ENCODE assay signal across 8 mouse cellular contexts in genomic region chr17:49539204-49539603, GRCm38 (mm10). TPM values are rescaled to one million over a fixed set of nuclear protein-coding genes. Genes with fewer than 3 reads are reported as not detected.
DNase-seq lines count a peak whose midpoint lies in the region.
"Had no signal": no experiment of that assay in that cellular context is flagged by ENCODE, and none has a peak within 500 bp of the region (broad histone marks: within the 10 kb centered on the region; RNA-seq: fewer than 3 reads in every experiment).

No protein-coding gene starts in this region.

- peaks cover 53% of the 10 kb centered on the region for H3K4me1 ChIP-seq in hindbrain, embryonic 10.5 days (replicated peaks)
- H3K4me1 ChIP-seq: liver, embryonic 15.5 days had no signal

- WGBS in hindbrain, embryonic 10.5 days = 36% methylated on average over 8 of the region's 8 CpGs

- H3K27ac ChIP-seq in hindbrain, embryonic 10.5 days = peak overlapping the region; percentile 77
- H3K27ac ChIP-seq: liver, embryonic 15.5 days had no signal

- no peak overlapping the region for H3K4me3 ChIP-seq in hindbrain, embryonic 10.5 days
- H3K4me3 ChIP-seq: liver, embryonic 15.5 days had no signal

- H3K9me3 ChIP-seq in hindbrain, embryonic 10.5 days = no peaks in the 10 kb centered on the region
- H3K9me3 ChIP-seq: liver, embryonic 15.5 days had no signal

- DNase-seq in NIH3T3 (ENCODE audit: low read depth) = peak; percentile 92
- DNase-seq in embryo, embryonic 10.5 days (ENCODE audit: low spot score) = peak; percentile 84
- DNase-seq in hindbrain, embryonic 10.5 days (ENCODE audit: low spot score) = peak; percentile 75
- peak; percentile 75 for DNase-seq in layer of hippocampus, adult 9-11 months
- DNase-seq in mesoderm, embryonic 11.5 days (ENCODE audit: low read depth, low spot score) = peak; percentile 84
- DNase-seq in yolk sac, embryonic 10.5 days (ENCODE audit: low spot score) = peak; percentile 35
- DNase-seq in spleen, postnatal 4 days (ENCODE audit: low spot score in 2 of 2) = no peak

- H3K36me3 ChIP-seq in hindbrain, embryonic 10.5 days = no peaks in the 10 kb centered on the region
- H3K36me3 ChIP-seq: liver, embryonic 15.5 days had no signal

- no peaks in the 10 kb centered on the region for H3K27me3 ChIP-seq in hindbrain, embryonic 10.5 days (ENCODE audit: insufficient read depth, poor library complexity, severe bottlenecking)
- H3K27me3 ChIP-seq: liver, embryonic 15.5 days had no signal

RNA-seq across cellular contexts. Expression of gene Daam2, which starts 24.9 kb away (rescaled TPM):
- 2.2 and 2.6 TPM in 2 replicates for polyA plus RNA-seq in hindbrain, embryonic 10.5 days (2016; fragmentation: Nextera tagmentation; extraction: Ambion mirVana)

Comparison
In these comparisons a context has a peak if more than half of its experiments do, and no peak if none do; other contexts are left out.
1. DNase-seq: peak in NIH3T3 (single experiment), embryo, embryonic 10.5 days (single experiment), hindbrain, embryonic 10.5 days (single experiment), layer of hippocampus, adult 9-11 months (single experiment), mesoderm, embryonic 11.5 days (single experiment) and yolk sac, embryonic 10.5 days (single experiment); none in spleen, postnatal 4 days (0 of 2).